Mouse (Mus musculus): ENCODE measurements around the gene Asic4. TPM values are rescaled to one million over a fixed set of nuclear protein-coding genes. Genes with fewer than 3 reads are reported as not detected.
A peak's percentile ranks its signal among the peaks of the same experiment; 100 is the strongest.

Asic4 gene
- total and polyA plus RNA-seq, 2 experiments from 2014 or later = 0.04 TPM; not detected in 1

DNA sequence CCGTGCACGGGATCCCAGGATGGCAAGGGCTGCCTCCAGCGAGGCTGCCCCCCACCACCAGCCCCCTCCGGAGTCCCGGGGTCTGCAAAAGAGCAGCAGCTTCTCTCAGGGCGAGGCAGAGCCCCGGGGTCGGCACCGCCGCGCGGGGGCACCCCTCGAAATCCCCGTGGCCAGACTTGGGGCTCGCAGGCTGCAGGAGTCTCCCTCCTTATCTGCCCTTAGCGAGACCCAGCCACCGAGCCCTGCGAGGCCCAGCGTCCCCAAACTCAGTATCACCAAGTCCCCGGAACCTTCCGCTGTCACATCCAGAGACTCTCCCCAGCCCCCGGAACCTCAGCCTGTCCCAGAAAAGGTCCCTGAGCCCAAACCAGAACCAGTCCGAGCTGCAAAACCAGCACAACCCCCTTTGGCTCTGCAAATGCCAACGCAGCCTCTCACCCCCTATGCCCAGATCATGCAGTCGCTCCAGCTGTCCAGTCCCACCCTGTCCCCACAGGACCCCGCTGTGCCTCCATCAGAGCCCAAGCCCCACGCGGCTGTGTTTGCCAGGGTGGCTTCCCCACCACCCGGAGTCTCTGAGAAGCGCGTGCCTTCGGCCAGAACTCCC is 27.9 kb upstream of the Asic4 start:
- DNase-seq (ENCODE audit: low spot score) (no peak), ATAC-seq (ENCODE audit: insufficient read depth, low read depth) (0 out of 2 replicates have a peak, but pooled peaks have one; percentile 9)
- Histone ChIP-seq H3K4me3 (ENCODE audit: low read depth, low read length) (peak overlapping the region; percentile 22; the same call in 1 of the 2 replicates), H3K9ac (replicated peaks; ENCODE audit: low read depth, low read length) (no peak overlapping the region), H3K27ac (ENCODE audit: low read depth) (no peak overlapping the region), H3K4me1 (ENCODE audit: control insufficient read depth, insufficient read depth) (no peaks in the 10 kb centered on the region), H3K27me3 (ENCODE audit: control insufficient read depth, insufficient read depth, low read length) (peaks cover 20% of the 10 kb centered on the region), H3K36me3 (replicated peaks; ENCODE audit: control insufficient read depth, insufficient read depth, low read length) (peaks cover 61% of the 10 kb centered on the region), H3K4me2 (ENCODE audit: low read depth, low read length) (peak overlapping the region; percentile 32), H3K9me3 (replicated peaks; ENCODE audit: control insufficient read depth, low read length) (no peaks in the 10 kb centered on the region)
- WGBS = 37% methylated on average over 30 of the region's 32 CpGs
- no peak for TF ChIP-seq CTCF (IDR thresholded peaks at IDR 0.05; ENCODE audit: low read depth)
- no peak for TF ChIP-seq EP300 (IDR thresholded peaks at IDR 0.05; ENCODE audit: low read depth)

DNA sequence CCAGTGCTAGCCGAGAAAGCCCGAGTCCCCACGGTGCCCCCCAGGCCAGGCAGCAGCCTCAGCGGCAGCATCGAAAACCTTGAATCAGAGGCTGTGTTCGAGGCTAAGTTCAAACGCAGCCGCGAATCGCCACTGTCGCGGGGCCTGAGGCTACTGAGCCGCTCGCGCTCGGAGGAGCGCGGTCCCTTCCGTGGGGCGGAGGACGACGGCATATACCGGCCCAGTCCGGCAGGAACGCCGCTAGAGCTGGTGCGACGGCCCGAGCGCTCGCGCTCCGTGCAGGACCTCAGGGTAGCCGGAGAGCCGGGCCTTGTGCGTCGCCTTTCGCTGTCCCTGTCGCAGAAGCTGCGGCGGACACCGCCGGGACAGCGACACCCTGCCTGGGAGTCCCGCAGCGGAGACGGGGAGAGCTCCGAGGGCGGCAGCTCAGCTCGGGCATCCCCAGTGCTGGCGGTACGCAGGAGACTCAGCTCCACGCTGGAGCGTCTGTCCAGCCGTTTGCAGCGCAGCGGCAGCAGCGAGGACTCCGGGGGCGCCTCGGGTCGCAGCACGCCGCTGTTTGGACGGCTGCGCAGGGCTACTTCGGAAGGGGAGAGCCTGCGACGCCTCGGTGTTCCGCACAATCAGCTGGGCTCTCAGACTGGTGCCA is 27.3 kb upstream of the Asic4 start:
- Histone ChIP-seq H3K4me1 (ENCODE audit: control insufficient read depth, insufficient read depth) (no peaks in the 10 kb centered on the region), H3K9me3 (replicated peaks; ENCODE audit: control insufficient read depth, low read length) (no peaks in the 10 kb centered on the region), H3K9ac (replicated peaks; ENCODE audit: low read depth, low read length) (no peak overlapping the region), H3K27ac (ENCODE audit: low read depth) (no peak overlapping the region), H3K36me3 (replicated peaks; ENCODE audit: control insufficient read depth, insufficient read depth, low read length) (peaks cover 61% of the 10 kb centered on the region), H3K4me2 (ENCODE audit: low read depth, low read length) (peak overlapping the region; percentile 32), H3K4me3 (ENCODE audit: low read depth, low read length) (peak overlapping the region; percentile 22), H3K27me3 (ENCODE audit: control insufficient read depth, insufficient read depth, low read length) (peaks cover 20% of the 10 kb centered on the region)
- TF ChIP-seq CTCF (IDR thresholded peaks at IDR 0.05; ENCODE audit: low read depth) = no peak
- TF ChIP-seq EP300 (IDR thresholded peaks at IDR 0.05; ENCODE audit: low read depth) = no peak
- ATAC-seq (ENCODE audit: insufficient read depth, low read depth) = peak; percentile 16; the same call in 1 of the 2 replicates
- WGBS = 23% methylated on average over 71 of the region's 71 CpGs
- no peak for DNase-seq (ENCODE audit: low spot score)

DNA sequence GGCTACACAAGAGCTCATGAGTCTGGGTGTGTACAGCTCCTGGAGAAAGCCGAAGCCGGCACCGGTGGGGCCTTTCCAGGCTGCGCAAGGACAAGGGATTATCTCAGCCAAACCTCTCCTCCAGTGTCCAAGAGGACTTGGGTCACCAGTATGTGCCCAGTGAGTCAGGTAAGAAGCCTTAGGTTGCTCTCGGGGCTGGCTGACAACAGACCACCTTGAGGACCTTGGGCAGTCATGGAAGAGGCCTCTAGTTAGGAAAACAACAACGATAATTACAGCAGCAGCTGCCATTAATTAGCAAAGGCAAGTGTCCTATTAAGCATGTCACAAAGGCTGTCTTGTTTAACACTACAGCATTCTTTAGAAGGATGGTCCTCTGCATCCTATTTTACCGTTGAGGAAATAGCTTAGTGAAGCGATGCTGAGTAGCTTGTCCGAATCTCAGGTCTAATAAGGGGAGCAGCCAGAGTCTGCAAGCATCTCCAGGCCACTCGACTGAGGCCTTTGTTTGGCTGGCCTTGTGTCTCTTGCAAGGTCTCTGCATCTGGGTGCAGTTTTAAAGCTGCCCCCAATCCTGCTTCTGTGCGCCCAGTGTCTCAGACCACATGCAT is 26.4 kb upstream of the Asic4 start:
- Histone ChIP-seq H3K9me3 (replicated peaks; ENCODE audit: control insufficient read depth, low read length) (no peaks in the 10 kb centered on the region), H3K36me3 (replicated peaks; ENCODE audit: control insufficient read depth, insufficient read depth, low read length) (peaks cover 61% of the 10 kb centered on the region), H3K4me1 (ENCODE audit: control insufficient read depth, insufficient read depth) (no peaks in the 10 kb centered on the region), H3K27me3 (ENCODE audit: control insufficient read depth, insufficient read depth, low read length) (peaks cover 20% of the 10 kb centered on the region), H3K4me3 (ENCODE audit: low read depth, low read length) (no peak overlapping the region), H3K9ac (replicated peaks; ENCODE audit: low read depth, low read length) (no peak overlapping the region), H3K4me2 (ENCODE audit: low read depth, low read length) (no peak overlapping the region), H3K27ac (ENCODE audit: low read depth) (no peak overlapping the region)
- no peak for ATAC-seq (ENCODE audit: insufficient read depth, low read depth)
- TF ChIP-seq CTCF (IDR thresholded peaks at IDR 0.05; ENCODE audit: low read depth) = no peak
- no peak for TF ChIP-seq EP300 (IDR thresholded peaks at IDR 0.05; ENCODE audit: low read depth)
- DNase-seq (ENCODE audit: low spot score) = no peak
- 84% methylated on average over 11 of the region's 11 CpGs for WGBS

DNA sequence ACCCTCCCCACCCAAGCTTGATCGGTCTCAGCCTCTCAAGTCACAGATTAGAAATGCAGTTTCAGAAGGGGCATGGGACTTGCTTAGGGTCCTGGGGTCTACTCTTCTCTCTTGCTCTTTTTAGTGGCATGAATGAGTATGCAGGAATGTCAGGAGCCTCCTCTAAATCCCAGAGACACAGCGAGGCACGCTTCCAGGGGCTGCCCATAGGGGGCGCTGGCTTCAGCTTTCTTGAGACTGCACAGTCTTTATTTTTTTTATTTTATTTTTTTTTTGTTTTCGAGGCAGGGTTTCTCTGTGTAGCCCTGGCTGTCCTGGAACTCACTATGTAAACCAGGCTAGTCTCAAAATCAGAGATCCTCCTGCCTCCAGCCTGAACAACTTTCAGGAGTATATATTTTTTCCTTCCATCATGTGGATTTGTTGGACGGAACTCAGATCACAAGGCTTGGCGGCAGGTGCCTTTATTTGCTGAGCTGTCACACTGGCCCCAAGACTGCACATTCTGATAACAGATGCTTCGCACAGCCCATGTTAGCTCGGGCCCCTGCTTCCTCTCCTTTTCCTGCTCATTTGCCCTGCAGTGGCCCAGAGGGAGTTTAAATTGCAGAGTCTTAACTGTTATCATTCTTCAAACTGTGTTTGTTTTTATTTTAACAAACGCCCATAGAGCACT is 24.3 kb upstream of the Asic4 start:
- H3K27ac ChIP-seq (ENCODE audit: low read depth) = no peak overlapping the region
- no peak overlapping the region for H3K9ac ChIP-seq (replicated peaks; ENCODE audit: low read depth, low read length)
- H3K4me1 ChIP-seq (ENCODE audit: control insufficient read depth, insufficient read depth) = no peaks in the 10 kb centered on the region
- H3K9me3 ChIP-seq (replicated peaks; ENCODE audit: control insufficient read depth, low read length) = no peaks in the 10 kb centered on the region
- ATAC-seq (ENCODE audit: insufficient read depth, low read depth) (no peak), DNase-seq (ENCODE audit: low spot score) (no peak)
- peaks cover 69% of the 10 kb centered on the region for H3K36me3 ChIP-seq (replicated peaks; ENCODE audit: control insufficient read depth, insufficient read depth, low read length)
- peaks cover 20% of the 10 kb centered on the region for H3K27me3 ChIP-seq (ENCODE audit: control insufficient read depth, insufficient read depth, low read length)
- WGBS = 32% methylated on average over 10 of the region's 10 CpGs
- TF ChIP-seq CTCF (IDR thresholded peaks at IDR 0.05; ENCODE audit: low read depth) (peak; percentile 53), EP300 (IDR thresholded peaks at IDR 0.05; ENCODE audit: low read depth) (no peak)
- no peak overlapping the region for H3K4me3 ChIP-seq (ENCODE audit: low read depth, low read length)
- H3K4me2 ChIP-seq (ENCODE audit: low read depth, low read length) = no peak overlapping the region

DNA sequence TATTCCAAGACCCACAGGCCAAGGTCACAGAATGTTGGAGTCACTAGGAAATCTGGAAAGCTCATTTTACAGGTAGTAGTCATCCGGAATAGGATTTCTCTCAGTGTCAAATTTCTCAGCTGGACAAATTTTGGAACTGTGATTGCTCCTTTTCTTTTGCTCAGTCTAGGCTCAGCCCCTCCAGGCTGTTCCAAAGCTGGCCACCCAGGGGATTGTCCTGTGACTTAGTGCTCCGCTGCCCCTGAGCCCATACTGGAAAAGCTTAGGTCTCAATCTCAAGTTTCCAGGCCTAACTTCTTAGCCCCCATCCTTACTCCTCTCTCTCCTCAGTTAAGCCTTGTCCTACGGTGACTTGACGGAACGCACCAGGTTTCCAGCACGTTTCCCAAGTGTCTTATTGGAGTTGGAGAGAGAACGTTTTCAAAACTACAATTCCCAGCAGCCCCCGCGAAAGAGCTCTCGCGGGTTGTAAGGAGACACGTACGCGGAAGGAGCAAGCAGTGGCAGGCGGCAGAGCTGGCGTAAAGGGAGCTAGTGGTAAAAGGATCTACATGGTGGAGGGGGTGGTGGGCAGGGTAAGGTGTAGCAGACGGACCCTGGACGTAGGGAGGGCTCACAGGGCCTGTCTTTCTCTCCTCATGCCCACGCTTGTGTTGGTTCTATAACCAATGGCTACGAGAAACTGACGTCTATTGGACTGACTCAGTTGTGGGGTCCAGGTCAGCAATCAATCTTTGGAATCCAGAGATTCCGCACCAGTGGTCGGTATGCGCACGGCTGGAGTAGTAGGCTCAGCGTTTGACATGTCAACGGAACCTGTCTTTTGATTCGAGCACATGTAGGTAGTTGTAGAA is 14.5 kb upstream of the Asic4 start, which contains the start of gene Gmppa:
TSS of gene Gmppa (plus strand) at position 456 of the 854 bp plus-strand sequence.
- WGBS = 6% methylated on average over 28 of the region's 28 CpGs
- H3K4me2 ChIP-seq (ENCODE audit: low read depth, low read length) = peak within 1 kb of the TSS; percentile 80
- peaks cover 13% of the 10 kb centered on the region for H3K36me3 ChIP-seq (replicated peaks; ENCODE audit: control insufficient read depth, insufficient read depth, low read length)
- peak; percentile 90 for DNase-seq (ENCODE audit: low spot score)
- TF ChIP-seq EP300 (IDR thresholded peaks at IDR 0.05; ENCODE audit: low read depth) = no peak
- TF ChIP-seq CTCF (IDR thresholded peaks at IDR 0.05; ENCODE audit: low read depth) = no peak
- H3K9ac ChIP-seq (replicated peaks; ENCODE audit: low read depth, low read length) = peak within 1 kb of the TSS; percentile 69
- no peaks in the 10 kb centered on the region for H3K27me3 ChIP-seq (ENCODE audit: control insufficient read depth, insufficient read depth, low read length)
- 0 out of 2 replicates have a peak, but pooled peaks cover 8% of the 10 kb centered on the region for H3K4me1 ChIP-seq (ENCODE audit: control insufficient read depth, insufficient read depth)
- peak; percentile 82 for ATAC-seq (ENCODE audit: insufficient read depth, low read depth)
- H3K9me3 ChIP-seq (replicated peaks; ENCODE audit: control insufficient read depth, low read length) = no peaks in the 10 kb centered on the region
- peak within 1 kb of the TSS; percentile 65 for H3K27ac ChIP-seq (ENCODE audit: low read depth)
- H3K4me3 ChIP-seq (ENCODE audit: low read depth, low read length) = peak within 1 kb of the TSS; percentile 66
